Mouse (Mus musculus): ENCODE measurements at regions not wholly inside any gene's neighbourhood (a gene's known extent, or its start where the extent isn't known, plus 50 kb on each side); places are given as distances from the start of the nearest gene placed in this dataset.

GRCm38 (mm10) chr12:25381619-25382018 lies 284.7 kb upstream of the Id2 start:
- H3K4me2 ChIP-seq (ENCODE audit: low read depth): no peak overlapping the region
- no peaks in the 10 kb centered on the region for H3K4me1 ChIP-seq (ENCODE audit: control insufficient read depth, insufficient read depth, low read length)
- no peaks in the 10 kb centered on the region for H3K27me3 ChIP-seq (ENCODE audit: control insufficient read depth, insufficient read depth, low read length)
- H3K9me3 ChIP-seq (ENCODE audit: control insufficient read depth, low read length): no peaks in the 10 kb centered on the region
- no peaks in the 10 kb centered on the region for H3K36me3 ChIP-seq (ENCODE audit: control insufficient read depth, insufficient read depth, low read length)
- no peak overlapping the region for H3K27ac ChIP-seq (ENCODE audit: low read depth, low read length)
- no peak overlapping the region for H3K4me3 ChIP-seq (ENCODE audit: low read depth, low read length)
- no peak overlapping the region for H3K9ac ChIP-seq (ENCODE audit: low read length)
- DNase-seq (ENCODE audit: low spot score) (no peak), ATAC-seq (ENCODE audit: insufficient read depth, low FRiP score, low TSS enrichment) (no peak)
- WGBS: 27% methylated on average over 4 of the region's 4 CpGs

GRCm38 (mm10) chr12:25379996-25380395 lies 283.1 kb upstream of the Id2 start:
- Histone ChIP-seq H3K4me2 (ENCODE audit: low read depth) (no peak overlapping the region), H3K27ac (ENCODE audit: low read depth, low read length) (no peak overlapping the region), H3K27me3 (ENCODE audit: control insufficient read depth, insufficient read depth, low read length) (no peaks in the 10 kb centered on the region), H3K4me1 (ENCODE audit: control insufficient read depth, insufficient read depth, low read length) (no peaks in the 10 kb centered on the region), H3K4me3 (ENCODE audit: low read depth, low read length) (no peak overlapping the region), H3K9me3 (ENCODE audit: control insufficient read depth, low read length) (no peaks in the 10 kb centered on the region), H3K36me3 (ENCODE audit: control insufficient read depth, insufficient read depth, low read length) (no peaks in the 10 kb centered on the region), H3K9ac (ENCODE audit: low read length) (no peak overlapping the region)
- no peak for DNase-seq (ENCODE audit: low spot score)
- 100% methylated on average over 3 of the region's 3 CpGs for WGBS
- no peak for ATAC-seq (ENCODE audit: insufficient read depth, low FRiP score, low TSS enrichment)

GRCm38 (mm10) chr12:25379016-25379415 lies 282.1 kb upstream of the Id2 start:
- WGBS: 83% methylated on average over 9 of the region's 9 CpGs
- no peaks in the 10 kb centered on the region for H3K9me3 ChIP-seq (ENCODE audit: control insufficient read depth, low read length)
- no peaks in the 10 kb centered on the region for H3K4me1 ChIP-seq (ENCODE audit: control insufficient read depth, insufficient read depth, low read length)
- ATAC-seq (ENCODE audit: insufficient read depth, low FRiP score, low TSS enrichment) (no peak), DNase-seq (ENCODE audit: low spot score) (no peak)
- H3K4me3 ChIP-seq (ENCODE audit: low read depth, low read length): no peak overlapping the region
- H3K27ac ChIP-seq (ENCODE audit: low read depth, low read length): no peak overlapping the region
- no peak overlapping the region for H3K4me2 ChIP-seq (ENCODE audit: low read depth)
- H3K36me3 ChIP-seq (ENCODE audit: control insufficient read depth, insufficient read depth, low read length): no peaks in the 10 kb centered on the region
- no peaks in the 10 kb centered on the region for H3K27me3 ChIP-seq (ENCODE audit: control insufficient read depth, insufficient read depth, low read length)
- no peak overlapping the region for H3K9ac ChIP-seq (ENCODE audit: low read length)

- Histone ChIP-seq H3K4me1 (ENCODE audit: control insufficient read depth, insufficient read depth, low read length) (no peaks in the 10 kb centered on the region), H3K4me3 (ENCODE audit: low read depth, low read length) (no peak overlapping the region), H3K4me2 (ENCODE audit: low read depth) (no peak overlapping the region), H3K27ac (ENCODE audit: low read depth, low read length) (no peak overlapping the region), H3K9me3 (ENCODE audit: control insufficient read depth, low read length) (no peaks in the 10 kb centered on the region), H3K36me3 (ENCODE audit: control insufficient read depth, insufficient read depth, low read length) (no peaks in the 10 kb centered on the region), H3K27me3 (ENCODE audit: control insufficient read depth, insufficient read depth, low read length) (no peaks in the 10 kb centered on the region), H3K9ac (ENCODE audit: low read length) (no peak overlapping the region)
- ATAC-seq (ENCODE audit: insufficient read depth, low FRiP score, low TSS enrichment): no peak
- WGBS: 86% methylated on average over 6 of the region's 6 CpGs
- no peak for DNase-seq (ENCODE audit: low spot score)
Observed at GRCm38 (mm10) chr12:25378036-25378645, 281.2 kb upstream of the Id2 start.

GRCm38 (mm10) chr12:25376451-25376850 lies 279.5 kb upstream of the Id2 start:
- H3K4me3 ChIP-seq (ENCODE audit: low read depth, low read length): no peak overlapping the region
- H3K4me2 ChIP-seq (ENCODE audit: low read depth): no peak overlapping the region
- no peak overlapping the region for H3K27ac ChIP-seq (ENCODE audit: low read depth, low read length)
- DNase-seq (ENCODE audit: low spot score) (no peak), ATAC-seq (ENCODE audit: insufficient read depth, low FRiP score, low TSS enrichment) (no peak)
- WGBS: 59% methylated on average over 8 of the region's 8 CpGs
- no peaks in the 10 kb centered on the region for H3K9me3 ChIP-seq (ENCODE audit: control insufficient read depth, low read length)
- H3K36me3 ChIP-seq (ENCODE audit: control insufficient read depth, insufficient read depth, low read length): no peaks in the 10 kb centered on the region
- H3K27me3 ChIP-seq (ENCODE audit: control insufficient read depth, insufficient read depth, low read length): no peaks in the 10 kb centered on the region
- H3K4me1 ChIP-seq (ENCODE audit: control insufficient read depth, insufficient read depth, low read length): no peaks in the 10 kb centered on the region
- H3K9ac ChIP-seq (ENCODE audit: low read length): no peak overlapping the region

- WGBS: 89% methylated on average over 1 of the region's 1 CpGs
- DNase-seq (ENCODE audit: low spot score): no peak
Observed at GRCm38 (mm10) chr12:25367541-25367940, 270.6 kb upstream of the Id2 start.

GRCm38 (mm10) chr12:25365600-25366267 lies 268.8 kb upstream of the Id2 start:
- ATAC-seq (ENCODE audit: insufficient read depth, low FRiP score, low TSS enrichment): no peak
- 69% methylated on average over 3 of the region's 3 CpGs for WGBS
- Histone ChIP-seq H3K4me3 (ENCODE audit: low read depth, low read length) (no peak overlapping the region), H3K27me3 (ENCODE audit: control insufficient read depth, insufficient read depth, low read length) (no peaks in the 10 kb centered on the region), H3K9ac (ENCODE audit: low read length) (no peak overlapping the region), H3K4me2 (ENCODE audit: low read depth) (no peak overlapping the region), H3K27ac (ENCODE audit: low read depth, low read length) (no peak overlapping the region), H3K9me3 (ENCODE audit: control insufficient read depth, low read length) (no peaks in the 10 kb centered on the region), H3K36me3 (ENCODE audit: control insufficient read depth, insufficient read depth, low read length) (no peaks in the 10 kb centered on the region), H3K4me1 (ENCODE audit: control insufficient read depth, insufficient read depth, low read length) (no peaks in the 10 kb centered on the region)
- DNase-seq (ENCODE audit: low spot score): no peak

More at GRCm38 (mm10) chr12:25367541-25367940, 270.6 kb upstream of the Id2 start:
- no peak overlapping the region for H3K27ac ChIP-seq (ENCODE audit: low read depth, low read length)
- H3K4me1 ChIP-seq (ENCODE audit: control insufficient read depth, insufficient read depth, low read length): no peaks in the 10 kb centered on the region
- no peaks in the 10 kb centered on the region for H3K9me3 ChIP-seq (ENCODE audit: control insufficient read depth, low read length)
- no peak for ATAC-seq (ENCODE audit: insufficient read depth, low FRiP score, low TSS enrichment)
- H3K4me2 ChIP-seq (ENCODE audit: low read depth): no peak overlapping the region
- H3K27me3 ChIP-seq (ENCODE audit: control insufficient read depth, insufficient read depth, low read length): no peaks in the 10 kb centered on the region
- no peaks in the 10 kb centered on the region for H3K36me3 ChIP-seq (ENCODE audit: control insufficient read depth, insufficient read depth, low read length)
- no peak overlapping the region for H3K4me3 ChIP-seq (ENCODE audit: low read depth, low read length)
- no peak overlapping the region for H3K9ac ChIP-seq (ENCODE audit: low read length)

GRCm38 (mm10) chr12:25364966-25365568 lies 268.1 kb upstream of the Id2 start:
- H3K4me3 ChIP-seq (ENCODE audit: low read depth, low read length): no peak overlapping the region
- 68% methylated on average over 7 of the region's 7 CpGs for WGBS
- DNase-seq (ENCODE audit: low spot score) (no peak), ATAC-seq (ENCODE audit: insufficient read depth, low FRiP score, low TSS enrichment) (no peak)
- H3K36me3 ChIP-seq (ENCODE audit: control insufficient read depth, insufficient read depth, low read length): no peaks in the 10 kb centered on the region
- no peaks in the 10 kb centered on the region for H3K27me3 ChIP-seq (ENCODE audit: control insufficient read depth, insufficient read depth, low read length)
- no peaks in the 10 kb centered on the region for H3K9me3 ChIP-seq (ENCODE audit: control insufficient read depth, low read length)
- H3K27ac ChIP-seq (ENCODE audit: low read depth, low read length): no peak overlapping the region
- H3K4me1 ChIP-seq (ENCODE audit: control insufficient read depth, insufficient read depth, low read length): no peaks in the 10 kb centered on the region
- H3K9ac ChIP-seq (ENCODE audit: low read length): no peak overlapping the region
- no peak overlapping the region for H3K4me2 ChIP-seq (ENCODE audit: low read depth)

GRCm38 (mm10) chr12:25363839-25364238 lies 266.9 kb upstream of the Id2 start:
- H3K9ac ChIP-seq (ENCODE audit: low read length): no peak overlapping the region
- no peak overlapping the region for H3K4me3 ChIP-seq (ENCODE audit: low read depth, low read length)
- DNase-seq (ENCODE audit: low spot score) (no peak), ATAC-seq (ENCODE audit: insufficient read depth, low FRiP score, low TSS enrichment) (no peak)
- no peaks in the 10 kb centered on the region for H3K36me3 ChIP-seq (ENCODE audit: control insufficient read depth, insufficient read depth, low read length)
- no peaks in the 10 kb centered on the region for H3K9me3 ChIP-seq (ENCODE audit: control insufficient read depth, low read length)
- H3K4me1 ChIP-seq (ENCODE audit: control insufficient read depth, insufficient read depth, low read length): no peaks in the 10 kb centered on the region
- WGBS: 92% methylated on average over 9 of the region's 9 CpGs
- no peak overlapping the region for H3K4me2 ChIP-seq (ENCODE audit: low read depth)
- H3K27ac ChIP-seq (ENCODE audit: low read depth, low read length): no peak overlapping the region
- H3K27me3 ChIP-seq (ENCODE audit: control insufficient read depth, insufficient read depth, low read length): no peaks in the 10 kb centered on the region
